Mouse (Mus musculus) WW6 (cell line): ENCODE data around the gene Ubl4b.

Experiments
- DNase-seq: peaks from one replicate; pipeline ENCODE4 v3.0.0-alpha.2; 2013; ENCODE audit warnings: low read depth, low spot score

Ubl4b gene

DNA sequence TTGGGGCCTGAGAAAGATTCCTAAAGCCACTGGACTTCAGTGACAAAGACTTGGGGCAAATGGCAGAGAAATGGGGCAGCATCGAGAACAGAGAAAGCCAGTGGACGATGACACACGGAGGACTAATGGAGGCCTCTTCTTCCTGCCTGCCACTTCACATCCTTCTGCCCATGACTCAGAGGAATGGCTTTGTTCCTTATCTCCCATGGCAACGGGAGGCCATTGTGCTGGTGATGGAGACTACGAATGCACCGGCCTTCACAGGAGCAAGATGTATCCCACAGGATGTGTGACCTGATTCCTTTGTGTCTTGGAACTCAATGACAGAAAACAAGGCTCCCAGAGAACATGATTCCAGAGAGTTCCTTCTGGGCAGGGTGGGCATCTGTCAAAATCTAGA, 30.3 kb downstream of the Ubl4b start:
- no peak for DNase-seq

DNA sequence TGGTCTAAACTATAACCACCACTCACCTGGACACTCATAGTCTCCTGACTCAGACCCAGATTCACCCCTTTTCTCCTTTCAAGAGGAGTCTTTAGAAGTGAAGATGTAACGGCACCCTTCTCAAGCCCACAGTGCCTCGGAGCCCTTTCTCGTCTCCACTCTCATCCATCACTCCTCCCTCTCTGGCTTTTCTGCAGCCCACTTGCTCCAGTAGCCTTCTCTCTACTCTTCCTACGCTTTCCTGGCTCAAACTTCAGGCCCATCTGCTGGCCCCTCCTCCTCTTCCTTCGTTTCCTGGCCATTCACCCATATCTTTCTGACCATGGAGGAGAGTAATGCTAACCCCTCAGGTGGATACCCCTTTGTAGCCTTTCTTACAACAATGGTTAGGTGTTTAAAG, 33.9 kb downstream of the Ubl4b start:
- no peak for DNase-seq

DNA sequence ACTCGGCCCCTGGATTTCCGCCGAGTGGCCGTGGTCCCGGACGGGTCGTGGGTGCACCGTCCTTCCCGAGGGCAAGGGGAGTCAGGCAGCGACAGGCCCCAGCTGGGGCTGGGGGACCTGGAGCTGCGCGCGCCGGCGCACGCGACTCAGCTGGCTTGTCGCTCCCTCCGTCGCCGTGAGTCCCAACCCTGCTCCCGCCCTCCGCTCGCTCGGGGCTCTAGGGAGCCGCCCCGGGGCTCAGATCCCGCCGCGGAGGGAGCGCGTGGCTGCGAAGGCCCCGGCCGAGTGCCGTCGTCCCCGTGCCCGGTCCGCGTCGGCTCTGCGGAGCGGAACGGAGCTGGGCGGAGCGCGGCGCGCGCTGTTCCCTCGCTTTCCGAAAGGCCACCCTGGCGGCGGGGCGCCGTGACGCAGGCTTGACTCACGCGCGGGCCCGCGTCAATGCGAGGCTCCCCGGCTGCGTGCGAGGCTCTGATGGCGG, 37.2 kb downstream of the Ubl4b start, which contains the start of gene Slc6a17:
Gene Slc6a17 (minus strand): TSS at position 388 of the 478 bp plus-strand sequence.
- DNase-seq: no peak

DNA sequence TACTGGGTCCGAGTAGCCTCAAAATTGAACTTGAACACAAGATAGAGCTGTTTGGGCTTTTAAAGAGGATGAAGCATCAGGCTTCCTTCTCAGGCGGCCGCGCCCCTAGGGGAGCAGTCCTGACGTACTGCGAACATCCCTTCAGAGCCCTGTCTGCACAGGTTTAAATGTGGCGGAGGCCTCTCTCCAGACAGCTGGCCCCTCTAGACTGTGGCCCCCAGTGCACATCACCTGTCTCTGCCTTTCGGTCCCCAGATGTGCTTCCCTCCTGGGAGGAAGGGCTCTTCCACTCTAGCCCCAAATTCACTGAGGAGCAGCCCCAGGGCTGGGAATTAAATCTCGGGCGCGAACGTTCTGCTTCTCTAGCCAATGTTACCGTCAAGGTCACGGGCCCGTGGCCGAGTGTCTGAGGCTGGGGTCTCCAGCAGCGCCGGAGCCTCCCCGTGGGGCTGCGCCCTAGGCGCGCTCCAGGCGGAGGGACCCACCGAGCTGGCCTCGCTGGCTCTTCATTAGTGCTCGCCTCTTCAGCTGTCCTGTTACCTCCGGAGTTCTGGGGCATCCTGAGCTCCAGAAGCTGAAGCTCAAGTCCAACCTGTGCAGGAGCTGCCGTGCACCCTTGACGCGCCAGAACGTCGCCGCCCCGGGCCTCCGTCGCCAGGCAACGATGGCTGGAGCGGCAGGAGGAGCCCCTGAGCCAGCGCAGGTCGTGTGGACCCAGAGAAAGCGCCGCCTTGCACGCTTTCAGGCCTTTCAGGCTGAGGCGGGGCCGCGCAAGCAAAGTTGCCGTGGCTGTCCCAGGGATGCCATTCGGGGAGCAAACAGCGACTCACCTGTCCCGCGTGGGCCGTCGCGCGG, 37.9 kb downstream of the Ubl4b start:
- DNase-seq: peak; percentile 55

DNA sequence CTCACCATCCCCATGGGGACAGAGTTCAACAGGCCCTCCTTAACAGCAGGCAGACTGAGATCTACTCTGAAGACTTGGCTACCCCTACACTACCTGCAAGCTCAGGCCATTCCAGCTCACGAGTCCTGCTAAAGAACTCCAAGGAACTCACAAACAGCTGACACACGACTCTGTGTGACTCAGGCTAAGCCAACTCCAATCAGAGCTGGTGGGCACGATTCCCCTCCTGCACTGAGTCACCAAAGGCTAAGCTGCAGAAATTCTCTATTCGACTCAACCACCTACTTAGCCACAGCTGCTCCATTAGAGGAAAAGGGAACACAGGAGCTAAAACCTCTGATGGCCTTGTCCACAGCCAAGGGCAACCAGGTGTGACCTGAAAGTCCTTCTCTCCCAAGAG, 38.9 kb downstream of the Ubl4b start:
- DNase-seq: no peak

DNA sequence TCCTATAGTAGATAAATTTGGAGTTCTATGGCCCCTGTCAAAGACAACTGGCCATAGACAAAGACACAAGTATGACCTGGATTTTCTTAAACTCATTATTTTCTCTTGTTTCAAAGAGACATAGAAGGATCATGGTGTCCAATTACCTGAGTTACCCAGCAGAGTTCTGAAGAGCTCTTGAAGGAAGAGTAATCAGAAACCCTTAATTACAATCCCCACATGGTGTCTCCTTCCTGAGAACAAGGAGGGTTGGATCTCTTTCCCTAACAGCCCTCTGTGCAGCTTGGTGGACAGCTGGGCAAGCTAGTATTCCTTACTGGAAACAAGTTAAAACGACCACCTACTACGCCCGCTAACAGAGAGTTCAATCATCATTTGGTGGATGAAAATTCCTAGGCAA, 43.5 kb downstream of the Ubl4b start:
- DNase-seq: no peak

DNA sequence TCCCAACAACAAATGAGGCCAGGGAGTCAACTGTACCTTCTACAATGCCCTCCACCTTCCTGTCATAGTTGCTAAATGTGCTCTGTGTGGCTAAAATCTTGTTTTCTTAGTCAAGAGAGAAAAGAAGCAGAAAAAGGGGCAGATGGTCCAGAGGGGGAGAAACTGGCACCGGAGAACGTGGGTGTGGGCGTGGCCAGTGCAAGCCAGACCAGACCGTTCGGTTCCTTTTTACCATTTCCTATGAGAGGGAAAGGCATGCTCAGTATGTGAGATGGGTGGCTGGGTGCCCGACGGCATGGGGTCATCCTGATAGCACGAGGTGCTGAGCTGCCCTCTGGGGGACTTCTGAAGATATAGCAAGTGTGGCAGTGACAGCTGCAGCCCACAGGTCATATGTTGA, 46.2 kb downstream of the Ubl4b start:
- DNase-seq: no peak

DNA sequence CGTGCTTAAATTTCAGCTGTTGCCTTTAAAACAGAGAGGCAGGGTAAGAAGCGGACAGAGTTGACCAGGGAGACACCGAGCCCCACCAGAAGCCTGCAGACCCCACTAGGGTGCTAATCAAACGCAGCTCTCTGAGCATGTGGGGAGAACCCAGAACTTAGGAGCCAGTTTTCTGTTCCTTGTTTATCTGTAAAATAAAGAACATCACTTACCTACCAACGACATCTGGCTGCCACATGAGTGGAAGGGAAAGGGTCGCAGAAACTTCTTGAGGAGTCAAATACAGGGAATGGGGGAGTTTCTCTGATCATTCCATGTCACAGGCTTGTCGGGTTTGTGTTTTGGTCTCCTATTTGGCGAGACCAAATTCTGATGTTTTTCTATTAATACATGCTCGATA, 46.9 kb downstream of the Ubl4b start:
- no peak for DNase-seq

DNA sequence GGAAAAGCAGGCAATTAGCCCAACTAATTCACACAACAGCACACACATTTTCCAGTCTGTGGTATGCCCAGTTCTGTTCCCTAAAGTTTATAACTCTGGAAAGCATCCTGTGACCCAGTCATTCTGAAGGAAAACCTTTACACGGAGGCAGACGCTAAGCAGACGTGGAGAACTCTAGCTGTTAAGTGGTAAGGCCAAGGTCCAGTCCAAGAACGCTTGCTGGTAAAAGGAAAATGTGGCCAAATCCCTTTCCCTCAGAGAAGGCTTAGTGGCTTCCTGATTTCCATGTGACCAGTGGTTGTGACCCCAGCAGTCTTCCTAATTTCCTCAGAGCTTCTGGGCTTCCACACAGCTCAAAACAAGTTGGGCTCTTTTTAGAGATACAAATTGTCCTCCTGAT, 48.3 kb downstream of the Ubl4b start:
- no peak for DNase-seq

DNA sequence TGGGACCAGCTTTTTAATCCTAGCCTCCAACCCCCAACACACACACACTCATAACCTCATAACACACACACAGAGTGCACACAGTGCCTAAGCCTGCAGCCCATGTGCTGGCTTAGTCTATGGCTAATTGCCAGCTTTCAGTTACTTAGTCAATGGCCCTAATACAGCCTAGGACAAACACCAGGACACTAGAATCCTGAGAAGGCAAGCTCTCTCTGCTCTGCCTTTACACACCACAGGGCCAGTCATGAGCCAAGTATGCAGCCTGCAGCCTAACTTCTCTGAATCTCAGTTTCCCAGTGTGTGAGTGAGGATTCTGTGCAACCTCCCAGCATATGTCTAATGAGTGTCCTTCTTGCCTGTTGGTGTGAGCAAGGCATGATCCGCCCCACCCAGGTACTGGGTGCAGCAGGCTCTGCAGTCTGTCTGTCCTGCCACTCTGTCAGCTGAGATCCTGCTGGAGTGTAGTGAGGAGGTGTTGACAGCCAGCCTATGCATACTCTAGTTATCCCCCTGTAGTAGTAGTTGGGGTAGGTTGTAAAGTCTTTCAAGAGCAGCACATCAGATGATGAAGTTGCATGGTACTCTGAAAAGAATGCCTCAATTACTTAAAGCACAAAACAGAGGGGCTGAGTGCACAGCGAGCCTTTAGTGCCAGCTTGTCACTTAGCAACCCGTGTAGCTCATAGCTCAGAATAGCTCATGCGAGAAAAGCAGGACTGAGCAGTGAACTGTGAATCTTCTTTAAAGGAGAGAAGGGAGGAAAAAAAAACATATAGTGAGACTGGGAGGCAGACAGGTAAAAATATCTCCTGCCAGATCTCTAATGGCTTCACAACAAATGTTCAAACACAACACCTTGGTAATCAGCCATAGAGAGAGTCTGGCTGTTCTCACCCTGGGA, 49.2 kb downstream of the Ubl4b start:
- no peak for DNase-seq

DNA sequence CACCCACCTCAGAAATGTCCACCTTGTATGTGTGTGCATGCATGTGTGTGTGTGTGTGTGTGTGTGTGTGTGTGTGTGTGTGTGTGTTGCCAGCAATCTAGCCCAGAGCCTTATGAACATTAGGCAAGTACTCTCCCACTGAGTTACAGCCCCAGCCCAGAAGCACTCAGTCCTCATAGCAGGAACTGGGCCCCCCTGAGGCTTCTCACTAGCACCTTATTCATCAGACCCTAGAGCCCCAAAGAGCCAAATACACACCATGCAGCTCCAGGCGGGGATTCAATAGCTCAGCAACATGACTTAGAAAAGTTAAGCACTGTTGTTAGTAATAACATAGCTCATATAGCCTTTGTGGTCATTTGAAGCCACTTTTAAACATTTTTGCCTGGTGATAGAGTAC, 50.3 kb downstream of the Ubl4b start:
- DNase-seq: no peak

DNA sequence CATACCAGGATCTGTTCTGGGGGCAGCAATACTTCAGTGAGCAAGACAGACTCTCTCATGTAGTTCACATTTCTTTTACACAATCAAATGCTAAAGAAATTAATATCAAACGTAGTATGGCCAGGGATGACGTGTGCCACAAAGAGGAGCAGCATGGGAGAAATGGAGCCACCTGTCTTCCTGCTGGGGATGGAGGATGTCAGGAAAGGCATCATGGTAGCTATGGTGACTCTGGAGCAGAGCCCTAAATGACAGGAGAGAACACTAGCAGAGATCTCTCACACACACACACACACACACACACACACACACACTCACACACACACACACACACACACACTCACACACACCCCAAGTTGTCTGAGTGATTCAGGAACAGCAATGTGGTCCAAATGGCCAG, 51.2 kb downstream of the Ubl4b start:
- DNase-seq: no peak
